Mouse (Mus musculus) hindbrain, postnatal 0 days (tissue): Measurements from ENCODE around the gene Fam20c. TPM values are rescaled to one million over a fixed set of nuclear protein-coding genes. Genes with fewer than 3 reads are reported as not detected.

Source experiments
- ATAC-seq: fragments of 200-750 bp; cut with Nextera tagmentation; 2 replicates; pipeline ENCODE4 v1.8.0; 2017; ENCODE audit warnings: mild to moderate bottlenecking, moderate TSS enrichment, moderate library complexity
- DNase-seq: peaks from one replicate; pipeline ENCODE4 v3.0.0-alpha.2; 2015; ENCODE audit warnings: low spot score
- H3K27ac ChIP-seq: fragments of 300-500 bp; sonication (generic); 2 replicates; pipeline ENCODE4 v1.5.1; 2014; ENCODE audit warnings: mild to moderate bottlenecking
- H3K27me3 ChIP-seq: fragments of 300-500 bp; sonication (generic); 2 replicates; pipeline ENCODE4 v1.6.1; 2014; ENCODE audit warnings: low read length, mixed read lengths; ENCODE audit not compliant: insufficient read depth
- H3K36me3 ChIP-seq: fragments of 300-500 bp; sonication (generic); 2 replicates; pipeline ENCODE4 v1.6.1; 2014; ENCODE audit warnings: low read length, mixed read lengths; ENCODE audit not compliant: insufficient read depth
- H3K4me1 ChIP-seq: fragments of 300-500 bp; sonication (generic); 2 replicates; pipeline ENCODE4 v1.6.1; 2014; ENCODE audit warnings: antibody characterized with exemption, low read length, mixed read lengths; ENCODE audit not compliant: insufficient read depth
- H3K4me2 ChIP-seq: fragments of 300-500 bp; sonication (generic); 2 replicates; pipeline ENCODE4 v1.6.1; 2014; ENCODE audit warnings: low read depth, mild to moderate bottlenecking, low read length, moderate library complexity, mixed read lengths
- H3K4me3 ChIP-seq: fragments of 300-500 bp; sonication (generic); 2 replicates; pipeline ENCODE4 v1.5.1; 2014; ENCODE audit warnings: low read length
- H3K9ac ChIP-seq: fragments of 300-500 bp; sonication (generic); replicated peaks from 2 replicates; pipeline ENCODE4 v1.6.1; 2014; ENCODE audit warnings: mild to moderate bottlenecking, low read length, moderate library complexity, mixed read lengths
- H3K9me3 ChIP-seq: fragments of 300-500 bp; sonication (generic); 2 replicates; pipeline ENCODE4 v1.6.1; 2016; ENCODE audit warnings: low read length, mixed read lengths
- CTCF ChIP-seq: IDR thresholded peaks from 2 replicates; pipeline ENCODE4 v1.5.1; 2016; ENCODE audit warnings: antibody characterized with exemption, control low read depth, low read depth
- WGBS: fragments of 180-500 bp; shearing (Covaris S2); extraction: QIAGEN DNeasy Blood & Tissue Kit; methylation state at CpG from one replicate; pipeline ENCODE4 v1.1.7; 2014; 5-methylcytosine and 5-hydroxymethylcytosine counted together
- polyA plus RNA-seq: library from polyadenylated mRNA; unstranded; fragments of >200 nt; fragmentation: Nextera tagmentation; extraction: Ambion mirVana; gene quantifications from 2 replicates; pipeline ENCODE4 v1.2.1, GENCODE M21; 2015
- total RNA-seq: library from RNA; depleted of rRNA; stranded (reverse); fragments of >200 nt; gene quantifications from 2 replicates; pipeline ENCODE4 v1.2.3, GENCODE M21; 2014; rRNA removed

The Fam20c gene
- total and polyA plus RNA-seq, 2 experiments from 2014 or later = 53.9 to 96.4 TPM

- Histone ChIP-seq H3K9ac (no peak overlapping the region), H3K4me2 (no peak overlapping the region), H3K4me1 (no peaks in the 10 kb centered on the region), H3K4me3 (no peak overlapping the region), H3K36me3 (no peaks in the 10 kb centered on the region), H3K27ac (no peak overlapping the region), H3K27me3 (no peaks in the 10 kb centered on the region), H3K9me3 (no peaks in the 10 kb centered on the region)
- peak; percentile 55 for DNase-seq
- 48% methylated on average over 13 of the region's 13 CpGs for WGBS
- ATAC-seq = no peak
- TF ChIP-seq CTCF = no peak
Measured at GRCm38 (mm10) chr5:138857811-138858251, 103.5 kb downstream of the Fam20c start.

Other genes starting within 250 kb of the Fam20c start
- not detected in 2 replicates for gene 1700123K08Rik, start 189.8 kb upstream of the Fam20c start, total RNA-seq
- gene 1700123K08Rik, start 189.8 kb upstream of the Fam20c start, polyA plus RNA-seq = not detected in 2 replicates
- gene Zfp68, start 134.8 kb upstream of the Fam20c start, total RNA-seq = 32.2 and 36.6 TPM in 2 replicates
- 43.3 and 46.3 TPM in 2 replicates for gene Zfp68, start 134.8 kb upstream of the Fam20c start, polyA plus RNA-seq
- gene A430033K04Rik, start 131.7 kb upstream of the Fam20c start, total RNA-seq = 8.9 and 12.1 TPM in 2 replicates
- 11.6 and 12.1 TPM in 2 replicates for gene A430033K04Rik, start 131.7 kb upstream of the Fam20c start, polyA plus RNA-seq
- 1.0 TPM in 1 of 2 replicates, not detected in the other for gene Gm5294, start 65.6 kb downstream of the Fam20c start, total RNA-seq
- 0.48 and 0.59 TPM in 2 replicates for gene Gm5294, start 65.6 kb downstream of the Fam20c start, polyA plus RNA-seq
- 49.0 and 54.4 TPM in 2 replicates for gene Pdgfa, start 242.9 kb downstream of the Fam20c start, total RNA-seq
- 41.9 and 47.5 TPM in 2 replicates for gene Pdgfa, start 242.9 kb downstream of the Fam20c start, polyA plus RNA-seq